Mouse (Mus musculus) monocyte, adult 5-6 weeks (primary cell): ENCODE measurements around the gene Prune2. TPM values are rescaled to one million over a fixed set of nuclear protein-coding genes. Genes with fewer than 3 reads are reported as not detected.

ENCODE experiments used
- ATAC-seq: fragments of 153-309, 156-312 bp; replicated peaks from 2 replicates; pipeline ENCODE4 v1.8.0; 2017; ENCODE audit warnings: mild to moderate bottlenecking; ENCODE audit not compliant: low TSS enrichment, insufficient number of reproducible peaks, severe bottlenecking, poor library complexity, low FRiP score
- total RNA-seq: library from RNA; stranded (forward); fragments of 200-1000, 200-491, 200-594 nt; gene quantifications from 3 replicates; pipeline ENCODE4 v1.2.3, GENCODE M21; 2017

Prune2 gene
- total RNA-seq, 1 experiment from 2014 or later: not detected

DNA sequence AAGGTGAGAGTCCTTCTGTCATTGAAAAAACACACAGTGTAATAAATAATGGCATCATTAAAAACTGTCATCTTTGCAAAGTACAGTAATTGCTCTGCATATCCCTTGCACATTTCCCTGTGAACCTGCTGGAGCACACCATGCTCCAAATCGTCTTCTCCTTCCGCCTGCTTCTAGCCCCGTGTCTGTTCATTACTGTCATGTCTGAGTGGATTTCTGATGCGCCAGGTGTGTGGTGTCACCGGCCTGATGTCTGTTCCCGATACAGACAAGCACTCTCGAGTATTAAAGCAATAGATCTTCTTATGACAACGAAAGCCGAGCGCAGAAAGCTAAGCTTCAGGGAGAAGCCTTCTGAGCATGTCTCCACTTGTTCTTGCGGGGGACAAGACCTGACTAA, 32.1 kb downstream of the Prune2 start:
- ATAC-seq: no peak

DNA sequence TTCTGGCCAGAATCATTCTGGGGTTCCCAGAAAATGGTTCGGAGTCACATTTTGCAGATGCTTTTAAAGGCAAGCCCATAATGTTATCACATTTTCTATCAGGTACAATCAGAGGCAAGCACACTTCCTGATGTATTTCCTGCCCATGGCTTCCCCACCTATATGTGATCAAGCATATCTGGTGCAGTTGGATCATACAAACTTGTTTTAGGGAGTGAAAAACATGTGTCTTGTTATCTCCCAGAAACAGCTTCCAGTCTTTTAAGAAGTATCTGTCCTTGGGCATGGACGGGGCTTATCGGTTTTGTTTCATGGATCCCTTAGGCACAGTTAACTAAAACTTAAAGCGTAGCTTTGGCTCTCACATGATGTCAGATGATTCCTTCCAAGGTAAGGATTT, 36.2 kb downstream of the Prune2 start:
- ATAC-seq: no peak

DNA sequence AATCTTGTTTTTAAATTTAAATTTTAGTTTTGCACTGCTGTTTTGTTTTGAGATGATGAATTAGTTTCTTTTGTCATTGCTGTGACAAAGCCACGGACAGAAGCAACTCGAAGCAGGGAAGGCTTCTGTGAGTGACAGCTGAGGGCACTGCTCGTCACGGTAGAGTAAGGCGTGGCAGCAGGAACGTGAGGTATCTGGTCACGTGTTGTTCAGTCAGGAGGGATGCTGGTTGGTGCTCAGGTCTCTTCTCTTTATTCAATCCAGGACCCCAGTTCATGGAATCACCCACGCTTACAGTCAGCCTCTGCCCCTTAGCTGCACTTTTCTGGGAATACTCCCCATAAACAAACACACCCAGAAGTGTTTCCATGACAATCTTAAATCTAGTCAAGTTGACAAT, 38.3 kb downstream of the Prune2 start:
- no peak for ATAC-seq

DNA sequence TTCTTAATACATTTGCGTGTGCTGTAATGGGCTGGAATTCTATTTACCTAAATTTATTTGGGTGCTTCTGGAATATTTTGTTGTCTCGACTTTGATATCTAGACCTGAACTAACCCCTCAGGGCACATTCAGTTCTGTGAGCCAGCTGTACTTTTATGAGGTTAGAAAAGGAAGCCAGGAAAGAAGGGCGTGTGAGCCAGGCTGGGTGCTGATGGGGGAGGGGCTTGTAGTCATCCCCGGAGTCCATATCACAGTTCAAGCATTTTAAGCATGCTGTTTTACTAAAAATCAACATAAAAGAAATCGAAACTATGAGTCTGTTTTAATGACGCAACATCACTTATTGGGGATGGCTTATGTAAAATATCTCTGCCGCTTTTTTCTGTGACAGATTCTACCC, 42.0 kb downstream of the Prune2 start:
- ATAC-seq: no peak

DNA sequence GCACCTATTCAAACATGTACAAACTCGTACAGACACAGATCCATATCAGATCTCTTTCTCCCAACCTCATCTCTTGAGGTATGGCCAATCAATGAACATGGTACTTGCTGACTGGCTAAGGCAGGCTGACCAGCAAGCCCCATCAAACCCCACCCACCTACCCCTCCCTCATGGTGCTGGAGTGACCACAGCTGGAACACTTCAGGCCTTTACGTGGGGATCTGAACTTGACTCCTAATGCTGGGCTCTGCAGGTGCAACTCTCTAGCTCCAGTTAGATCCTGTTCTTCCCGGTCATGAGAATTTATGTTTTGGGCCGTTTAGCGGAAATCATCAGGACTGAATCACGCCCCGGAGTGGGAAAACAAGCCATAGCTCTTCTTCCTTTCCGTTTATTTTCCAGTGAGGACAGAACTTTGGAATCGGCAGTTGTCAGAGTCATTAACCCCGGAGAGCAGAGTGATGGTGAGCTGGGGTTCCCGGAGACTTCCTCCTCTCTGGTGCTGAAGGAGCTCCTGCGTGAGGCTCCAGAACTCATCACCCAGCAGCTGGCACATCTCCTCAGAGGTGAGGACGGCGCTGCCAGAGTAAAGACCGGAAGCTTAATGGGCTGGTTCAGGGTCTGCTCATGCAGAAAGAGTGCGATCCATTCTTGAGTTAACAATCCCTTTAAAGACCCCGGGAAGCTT, 50.4 kb downstream of the Prune2 start:
- ATAC-seq: no peak

DNA sequence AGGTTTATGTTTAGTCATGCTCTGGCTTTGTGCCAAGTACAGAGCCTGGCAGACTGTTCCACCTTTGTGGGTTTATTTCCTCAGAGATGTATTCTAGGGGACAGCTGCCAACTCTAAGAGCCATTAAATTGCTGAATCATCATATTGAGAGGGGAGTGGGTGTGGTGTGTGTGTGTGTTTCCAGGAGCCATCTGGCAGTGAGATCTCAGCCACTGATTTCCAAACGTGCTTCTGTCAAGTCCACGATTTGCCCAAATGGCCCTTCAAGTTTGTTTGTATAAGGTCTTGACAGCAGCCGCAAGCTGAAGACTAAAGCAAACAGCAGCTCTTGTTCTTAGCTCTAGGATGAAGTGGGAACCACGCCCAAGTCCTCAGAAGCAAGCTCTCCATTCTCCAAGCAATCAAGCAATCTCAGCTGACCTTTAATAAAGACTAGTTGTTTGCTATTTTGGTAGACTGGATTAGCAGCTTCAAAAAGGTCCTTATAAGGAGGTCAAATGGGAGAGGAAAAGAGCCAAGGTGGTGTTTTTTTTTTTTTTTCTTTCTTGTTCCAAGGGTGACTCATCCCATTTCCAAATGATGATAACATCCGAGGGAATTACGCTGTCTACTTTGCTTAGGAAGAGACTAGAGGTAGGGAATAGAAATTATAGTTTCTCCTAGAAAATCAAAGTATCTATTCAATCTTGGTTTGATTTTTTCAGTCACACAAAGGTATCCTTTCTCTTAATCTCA, 55.5 kb downstream of the Prune2 start:
- no peak for ATAC-seq

DNA sequence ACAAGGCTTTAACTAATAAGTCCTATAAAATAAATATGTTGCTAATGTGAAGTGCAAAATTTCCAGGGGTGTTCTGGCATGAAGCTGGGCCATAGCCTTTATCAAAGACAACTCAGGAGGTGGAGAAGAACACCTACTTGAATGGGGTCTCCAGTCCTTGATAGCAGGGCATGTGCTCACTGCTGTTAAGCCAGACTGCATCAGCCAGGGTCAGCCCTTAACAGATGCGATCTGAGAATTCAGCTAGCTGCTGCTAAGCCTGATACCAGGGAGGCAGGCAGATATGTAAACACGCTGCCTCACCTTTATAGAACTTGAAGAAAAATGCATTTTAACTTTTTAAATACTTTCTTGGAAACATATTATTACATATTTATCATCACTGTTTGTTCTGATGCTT, 57.2 kb downstream of the Prune2 start:
- no peak for ATAC-seq

DNA sequence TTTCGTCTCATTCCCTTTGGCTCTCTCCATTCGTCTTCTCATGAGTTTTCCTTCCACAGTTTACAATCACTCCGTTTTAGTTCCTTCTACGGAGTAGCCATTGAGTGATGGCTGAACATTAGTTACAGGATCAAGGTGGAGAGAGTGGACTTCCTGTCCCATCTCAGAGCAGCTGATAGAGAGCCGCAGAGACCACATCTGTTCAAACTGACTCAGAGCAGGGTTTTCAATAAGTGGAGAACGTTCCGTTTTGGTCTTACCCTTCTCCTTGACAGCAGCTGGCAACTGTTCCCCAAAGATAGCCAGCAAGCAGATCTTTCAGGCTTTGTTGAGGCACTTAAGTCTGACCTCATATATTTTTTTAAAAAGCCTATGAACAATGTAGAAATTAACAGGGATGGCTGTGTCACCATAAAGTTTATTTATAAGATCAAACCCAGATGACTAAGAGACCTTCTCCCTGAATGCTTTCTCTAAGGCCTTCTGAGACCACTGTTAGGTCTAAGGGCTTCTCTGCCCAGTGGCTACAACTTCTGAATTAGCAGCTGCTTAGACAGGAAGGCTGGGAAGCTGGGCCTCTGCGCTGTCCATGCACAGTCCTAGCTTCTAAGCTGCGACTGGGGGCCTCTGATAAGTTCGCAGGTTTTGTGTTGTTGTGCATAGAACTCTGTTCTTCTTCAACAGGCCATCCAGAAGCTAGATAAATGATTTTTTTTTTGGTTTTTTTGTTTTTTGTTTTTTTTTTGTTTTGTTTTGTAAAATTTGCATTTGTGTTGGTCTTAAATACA, 58.6 kb downstream of the Prune2 start:
- ATAC-seq: no peak

DNA sequence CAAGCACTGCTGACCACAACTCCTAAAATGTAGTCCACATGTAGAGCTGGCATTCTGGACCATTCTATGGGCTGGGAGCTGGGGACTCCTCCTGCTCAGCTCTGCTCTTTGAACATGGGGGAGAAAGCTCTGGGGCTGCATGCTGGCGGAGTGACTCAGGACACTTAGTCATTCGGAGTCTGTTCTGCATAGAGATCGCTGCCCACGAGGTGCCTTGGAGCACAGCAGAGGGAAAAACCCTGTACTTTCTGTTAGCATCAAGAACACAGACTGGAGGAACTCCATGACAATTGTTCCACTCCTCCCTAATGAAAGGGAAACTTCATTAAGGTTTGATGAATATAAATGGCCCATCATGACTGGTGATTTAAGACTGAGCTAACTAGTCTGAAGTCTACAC, 68.8 kb downstream of the Prune2 start:
- ATAC-seq: no peak

DNA sequence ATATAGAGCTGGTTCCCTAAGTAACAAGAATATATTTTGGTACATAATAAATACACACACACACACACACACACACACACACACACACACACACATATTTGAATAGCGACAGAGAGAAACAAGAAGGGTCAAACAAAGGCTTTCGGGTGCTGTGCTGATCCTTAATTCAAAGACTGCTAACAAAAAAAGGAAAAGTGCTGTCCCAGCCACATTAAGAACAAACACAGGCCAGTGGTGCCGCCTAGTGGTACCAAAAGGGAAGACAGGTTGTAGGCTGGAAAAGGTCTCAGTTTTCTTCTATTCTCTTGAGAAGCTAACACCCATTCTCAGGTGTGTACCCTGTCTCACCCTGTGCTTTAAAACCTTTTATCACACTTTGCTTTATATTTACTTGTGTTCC, 74.4 kb downstream of the Prune2 start:
- ATAC-seq: no peak

DNA sequence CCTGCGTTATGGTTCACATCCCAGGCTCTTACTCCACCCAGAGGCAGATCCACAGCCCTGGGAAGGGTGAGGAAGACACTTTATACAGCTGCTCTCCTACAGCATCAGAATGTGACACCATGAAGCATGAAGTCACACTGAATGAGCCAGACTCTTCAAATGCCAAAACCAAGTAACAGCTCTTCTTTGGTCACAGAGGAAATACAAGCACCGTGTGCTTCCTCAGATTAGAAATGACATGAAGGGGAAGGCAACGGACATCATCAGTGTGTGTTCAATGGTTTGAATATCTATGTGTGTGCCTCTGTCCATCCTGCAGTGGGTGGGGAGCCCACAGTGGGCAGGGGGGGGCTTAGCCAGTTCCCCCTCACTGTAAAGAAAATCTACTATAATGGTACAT, 76.4 kb downstream of the Prune2 start:
- no peak for ATAC-seq

DNA sequence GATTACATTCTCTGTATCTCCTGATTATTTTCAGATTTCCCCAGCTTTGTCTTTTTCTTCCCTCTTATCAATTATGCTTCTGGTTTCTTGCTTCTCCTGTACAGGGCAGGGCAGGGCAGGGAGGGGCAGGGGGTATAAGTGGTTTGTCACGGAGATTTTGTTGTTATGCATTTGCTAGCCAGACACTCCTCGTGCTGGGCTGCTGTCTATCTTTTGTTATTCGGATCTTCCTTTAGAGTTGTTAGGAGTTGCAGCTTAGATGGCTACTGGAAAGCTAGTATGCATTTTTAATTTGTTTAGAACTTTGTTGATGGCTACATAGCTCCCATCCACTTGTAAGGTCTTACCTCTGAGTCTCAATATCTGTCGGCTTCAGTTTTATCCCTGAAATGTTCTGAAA, 91.0 kb downstream of the Prune2 start:
- ATAC-seq: no peak

DNA sequence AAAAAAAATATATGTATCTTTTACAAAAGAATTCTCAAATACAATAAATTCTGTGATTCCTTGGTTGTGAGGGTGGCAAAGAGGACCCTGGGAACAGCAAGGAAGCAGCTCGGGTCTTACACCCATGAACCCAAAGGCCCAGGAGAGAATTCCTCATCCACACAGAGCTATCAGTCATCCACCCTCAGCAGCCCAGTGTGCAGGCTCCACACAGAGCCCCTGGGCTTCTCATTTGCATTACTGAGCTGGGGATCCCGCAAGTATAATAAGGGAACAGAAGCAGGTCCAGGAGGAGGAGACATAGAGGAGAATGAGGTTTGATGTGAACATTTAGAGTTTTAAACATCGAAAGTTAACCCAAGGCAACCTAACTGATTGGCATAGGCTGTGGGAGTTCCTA, 100.0 kb downstream of the Prune2 start:
- ATAC-seq: no peak

DNA sequence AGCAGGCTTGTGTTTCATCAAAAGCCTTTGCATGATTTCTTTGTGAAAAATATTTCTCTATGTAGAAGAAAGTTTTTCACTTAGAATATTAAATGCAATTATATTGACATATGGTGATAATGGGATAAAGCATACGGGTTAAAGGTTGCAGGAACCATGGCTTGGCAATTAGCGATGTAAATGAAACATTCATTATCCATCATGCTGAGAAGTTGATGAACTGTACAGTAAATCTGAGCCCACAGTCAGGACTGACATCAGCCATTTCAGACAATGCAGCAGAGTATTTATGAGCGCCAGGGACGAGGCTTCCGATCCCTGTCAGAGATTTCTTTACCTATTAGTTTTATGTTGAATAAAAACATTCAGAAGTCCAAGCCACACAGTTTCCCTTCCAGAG, 104.2 kb downstream of the Prune2 start:
- ATAC-seq: no peak

DNA sequence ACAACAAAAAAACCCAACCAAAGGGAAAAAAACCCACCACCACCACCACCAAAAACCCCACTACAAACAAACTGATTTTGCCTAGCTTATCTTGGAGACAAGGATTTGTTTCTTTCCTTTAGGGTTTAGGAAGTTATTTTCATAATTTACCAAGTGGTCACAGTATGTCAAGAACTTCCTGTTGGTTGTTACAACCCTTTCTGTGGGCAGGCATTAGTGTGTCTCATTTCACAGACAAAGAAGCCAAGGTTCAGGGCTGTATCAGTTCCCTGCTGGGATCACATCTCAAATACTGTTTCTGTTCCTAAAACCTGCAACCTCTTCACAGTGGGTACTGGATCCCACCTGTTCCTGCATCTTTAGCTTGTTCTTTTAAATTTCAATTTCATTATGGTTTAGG, 108.5 kb downstream of the Prune2 start:
- no peak for ATAC-seq

DNA sequence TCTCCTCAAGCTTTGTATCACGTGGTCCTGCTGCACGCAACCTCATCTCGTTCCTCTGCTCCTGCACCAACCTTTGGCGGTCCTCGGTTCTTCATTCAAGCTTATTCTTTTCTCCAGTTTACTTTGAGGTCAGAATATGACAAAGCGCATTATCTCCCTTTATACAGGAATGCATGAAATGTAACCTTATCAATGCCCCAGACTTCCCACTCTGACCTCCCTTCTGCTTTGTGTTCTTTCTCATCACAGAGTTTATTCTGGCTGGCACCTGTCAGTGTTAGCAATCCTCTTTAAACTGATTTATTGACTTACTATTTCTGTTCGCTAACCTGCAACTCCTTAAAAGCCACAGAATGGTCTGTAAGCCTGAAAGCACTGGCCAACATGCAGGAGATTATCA, 113.1 kb downstream of the Prune2 start:
- no peak for ATAC-seq

DNA sequence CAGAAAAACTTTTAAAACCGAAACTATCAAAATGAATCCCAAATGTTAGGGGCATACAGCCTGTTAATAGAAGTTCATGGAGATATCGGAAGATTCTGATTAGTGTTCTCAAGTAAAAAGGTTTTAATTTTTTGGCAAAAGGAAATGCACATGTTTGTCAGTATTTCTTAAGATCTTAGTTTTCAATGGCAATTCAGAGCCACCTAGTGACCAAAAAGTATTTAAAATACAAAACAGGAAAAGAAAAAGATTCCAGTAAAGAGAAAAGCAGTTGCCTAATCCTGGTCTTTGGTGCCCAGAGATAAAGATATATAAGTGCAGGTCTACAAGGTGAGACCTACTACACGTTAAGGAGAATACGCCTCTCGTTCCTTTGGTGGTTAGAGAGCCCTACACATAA, 115.3 kb downstream of the Prune2 start:
- ATAC-seq: no peak

DNA sequence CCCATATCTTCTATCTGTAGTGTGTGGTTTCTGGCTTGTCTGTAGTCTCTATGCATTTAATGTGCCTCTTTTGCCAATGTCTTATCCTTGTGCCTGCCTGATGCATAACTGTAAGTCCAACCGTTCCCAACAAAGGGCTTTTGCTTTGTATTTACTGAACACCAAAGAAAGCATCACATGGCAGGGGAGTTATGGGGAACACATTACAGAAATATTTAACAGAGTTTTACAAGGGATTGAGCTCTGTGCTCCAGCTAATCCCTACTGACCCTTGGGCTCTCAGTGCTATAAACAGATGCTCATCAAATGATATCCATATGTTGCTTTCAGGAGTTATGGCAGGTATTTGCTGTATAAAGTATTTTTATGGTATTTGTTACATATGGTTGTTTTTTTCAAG, 116.3 kb downstream of the Prune2 start:
- ATAC-seq: no peak

DNA sequence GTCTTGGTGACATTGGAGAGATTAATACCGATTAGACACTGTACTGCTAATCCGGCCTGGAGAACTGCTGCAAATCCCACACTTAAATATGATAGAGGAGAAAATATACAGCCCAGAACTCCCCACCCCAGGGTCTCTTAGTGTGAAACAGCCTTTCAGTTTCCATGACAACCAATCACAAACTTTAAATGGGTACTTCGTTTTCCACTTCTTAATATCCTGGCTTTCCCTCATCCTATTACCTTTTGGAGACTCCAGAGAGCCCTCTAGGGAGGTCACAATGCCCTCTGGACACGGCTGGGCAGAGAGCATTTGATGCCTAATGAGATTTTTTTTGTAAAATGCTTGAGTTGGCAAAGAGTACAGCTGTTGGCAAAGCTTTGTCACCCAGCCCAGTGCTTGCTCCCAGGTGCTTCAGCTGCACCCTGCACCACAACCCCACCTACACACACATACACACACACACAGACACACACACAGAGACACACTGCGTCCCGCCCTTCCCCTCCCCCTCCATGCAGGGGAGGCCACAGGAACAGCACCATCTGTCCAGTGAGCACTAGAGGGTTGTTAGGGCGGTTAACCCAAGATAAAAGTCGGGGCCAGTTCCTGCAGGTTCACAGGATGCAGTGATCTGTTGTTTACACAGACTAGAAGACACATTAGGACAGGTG, 122.9 kb downstream of the Prune2 start:
- no peak for ATAC-seq
